Mouse (Mus musculus) midbrain, embryonic 12.5 days (tissue): Measurements from ENCODE around the gene Ubxn1. TPM values are rescaled to one million over a fixed set of nuclear protein-coding genes. Genes with fewer than 3 reads are reported as not detected.

Experiments
- ATAC-seq: fragments of 200-750 bp; cut with Nextera tagmentation; 2 replicates; pipeline ENCODE4 v1.8.0; 2017; ENCODE audit warnings: low read depth, moderate TSS enrichment, moderate library complexity; ENCODE audit not compliant: low FRiP score
- H3K27ac ChIP-seq: fragments of 300-500 bp; sonication (generic); replicated peaks from 2 replicates; pipeline ENCODE4 v1.5.1; 2016; ENCODE audit warnings: mild to moderate bottlenecking
- H3K27me3 ChIP-seq: fragments of 300-500 bp; sonication (generic); 2 replicates; pipeline ENCODE4 v1.6.1; 2016; ENCODE audit warnings: mild to moderate bottlenecking
- H3K36me3 ChIP-seq: fragments of 300-500 bp; sonication (generic); 2 replicates; pipeline ENCODE4 v1.6.1; 2016
- H3K4me1 ChIP-seq: fragments of 300-500 bp; sonication (generic); 2 replicates; pipeline ENCODE4 v1.6.1; 2016
- H3K4me2 ChIP-seq: fragments of 300-500 bp; sonication (generic); replicated peaks from 2 replicates; pipeline ENCODE4 v1.6.1; 2016; ENCODE audit warnings: mild to moderate bottlenecking, moderate library complexity
- H3K4me3 ChIP-seq: fragments of 300-500 bp; sonication (generic); 2 replicates; pipeline ENCODE4 v1.5.1; 2016; ENCODE audit warnings: mild to moderate bottlenecking
- H3K9ac ChIP-seq: fragments of 300-500 bp; sonication (generic); replicated peaks from 2 replicates; pipeline ENCODE4 v1.6.1; 2016; ENCODE audit warnings: mild to moderate bottlenecking, moderate library complexity
- H3K9me3 ChIP-seq: fragments of 300-500 bp; sonication (generic); 2 replicates; pipeline ENCODE4 v1.6.1; 2016; ENCODE audit warnings: mild to moderate bottlenecking
- WGBS: fragments of 180-500 bp; shearing (Covaris S2); methylation state at CpG from one replicate; pipeline ENCODE4 v1.1.7; 2016; 5-methylcytosine and 5-hydroxymethylcytosine counted together
- microRNA-seq: library from miRNA; unstranded; fragments of <30 nt; microRNA quantifications from one replicate; pipeline ENCODE4, GENCODE M21; 2017
- polyA plus RNA-seq: library from polyadenylated mRNA; unstranded; fragments of >200 nt; fragmentation: Nextera tagmentation; extraction: Ambion mirVana; gene quantifications from 2 replicates; pipeline ENCODE4 v1.2.1, GENCODE M21; 2016

The Ubxn1 gene
- polyA plus RNA-seq, 1 experiment from 2014 or later = 175 TPM

- no peak for ATAC-seq
- no peak overlapping the region for H3K4me3 ChIP-seq
- no peaks in the 10 kb centered on the region for H3K27me3 ChIP-seq
- no peak overlapping the region for H3K27ac ChIP-seq
- no peak overlapping the region for H3K9ac ChIP-seq
- no peaks in the 10 kb centered on the region for H3K9me3 ChIP-seq
- 93% methylated on average over 3 of the region's 3 CpGs for WGBS
- no peak overlapping the region for H3K4me2 ChIP-seq
- H3K4me1 ChIP-seq = peaks cover 9% of the 10 kb centered on the region
- peaks cover 35% of the 10 kb centered on the region for H3K36me3 ChIP-seq
These were observed 47.7 kb downstream of the Ubxn1 start for GRCm38 (mm10) chr19:8919000-8919399.

- Histone ChIP-seq H3K36me3 (peaks cover 28% of the 10 kb centered on the region), H3K4me3 (peak overlapping the region; percentile 86; the same call in 1 of the 2 replicates), H3K27me3 (no peaks in the 10 kb centered on the region), H3K27ac (peak overlapping the region; percentile 79; the same call in 1 of the 2 replicates), H3K4me2 (peak overlapping the region; percentile 77), H3K9me3 (no peaks in the 10 kb centered on the region), H3K4me1 (peaks cover 9% of the 10 kb centered on the region), H3K9ac (no peak overlapping the region)
- no peak for ATAC-seq
- WGBS = 75% methylated on average over 6 of the region's 6 CpGs
These were observed 48.4 kb downstream of the Ubxn1 start for GRCm38 (mm10) chr19:8919684-8920072.

- H3K4me1 ChIP-seq = peaks cover 9% of the 10 kb centered on the region
- peak; percentile 98 for ATAC-seq
- H3K36me3 ChIP-seq = peaks cover 25% of the 10 kb centered on the region
- peak within 1 kb of the TSS; percentile 84 for H3K9ac ChIP-seq
- peak within 1 kb of the TSS; percentile 77 for H3K4me2 ChIP-seq
- no peaks in the 10 kb centered on the region for H3K27me3 ChIP-seq
- peak within 1 kb of the TSS; percentile 86 for H3K4me3 ChIP-seq
- H3K9me3 ChIP-seq = no peaks in the 10 kb centered on the region
- H3K27ac ChIP-seq = peak within 1 kb of the TSS; percentile 79
- 4% methylated on average over 42 of the region's 50 CpGs for WGBS
These were observed 48.9 kb downstream of the Ubxn1 start, which contains the start of gene B3gat3 for GRCm38 (mm10) chr19:8920073-8920736. B3gat3 (plus strand) TSS chr19:8920374.

- ATAC-seq = peak; percentile 52; the same call in 1 of the 2 replicates
- Histone ChIP-seq H3K4me3 (peak overlapping the region; percentile 86), H3K4me2 (peak overlapping the region; percentile 77), H3K27me3 (no peaks in the 10 kb centered on the region), H3K36me3 (peaks cover 25% of the 10 kb centered on the region), H3K9me3 (no peaks in the 10 kb centered on the region), H3K27ac (peak overlapping the region; percentile 79), H3K4me1 (peaks cover 9% of the 10 kb centered on the region), H3K9ac (peak overlapping the region; percentile 84)
- 3% methylated on average over 6 of the region's 6 CpGs for WGBS
These were observed 49.6 kb downstream of the Ubxn1 start for GRCm38 (mm10) chr19:8920836-8921291.

GRCm38 (mm10) chr19:8921741-8922140 lies 50.4 kb downstream of the Ubxn1 start:
- no peak overlapping the region for H3K9ac ChIP-seq
- no peak for ATAC-seq

More at GRCm38 (mm10) chr19:8921741-8922140, 50.4 kb downstream of the Ubxn1 start:
- H3K4me3 ChIP-seq = 0 out of 2 replicates have a peak overlapping the region, but pooled peaks have one; percentile 86
- H3K4me2 ChIP-seq = peak overlapping the region; percentile 77
- no peaks in the 10 kb centered on the region for H3K27me3 ChIP-seq
- WGBS = 85% methylated on average over 9 of the region's 9 CpGs
- no peak overlapping the region for H3K27ac ChIP-seq
- H3K4me1 ChIP-seq = peaks cover 9% of the 10 kb centered on the region
- H3K36me3 ChIP-seq = peaks cover 25% of the 10 kb centered on the region
- no peaks in the 10 kb centered on the region for H3K9me3 ChIP-seq

Small RNA genes lying within 50 kb of the gene (microRNA-seq; reads per million reads assigned to microRNA genes)
- gene Mir5136 = not detected

Other genes starting within 250 kb of the Ubxn1 start
- gene Chrm1, start 207.7 kb upstream of the Ubxn1 start, polyA plus RNA-seq = 0.50 and 0.59 TPM in 2 replicates
- 138 and 150 TPM in 2 replicates for gene Slc3a2, start 148.1 kb upstream of the Ubxn1 start, polyA plus RNA-seq
- gene Wdr74, start 135.7 kb upstream of the Ubxn1 start, polyA plus RNA-seq = 78.5 and 80.7 TPM in 2 replicates
- 3.3 and 4.5 TPM in 2 replicates for gene 1700092M07Rik, start 130.8 kb upstream of the Ubxn1 start, polyA plus RNA-seq
- 121 and 127 TPM in 2 replicates for gene Stx5a, start 130.1 kb upstream of the Ubxn1 start, polyA plus RNA-seq
- 210 and 224 TPM in 2 replicates for gene Nxf1, start 114.4 kb upstream of the Ubxn1 start, polyA plus RNA-seq
- gene Tmem223, start 100.5 kb upstream of the Ubxn1 start, polyA plus RNA-seq = 211 and 214 TPM in 2 replicates
- gene Tmem179b, start 97.0 kb upstream of the Ubxn1 start, polyA plus RNA-seq = 40.4 TPM in 2 replicates
- gene Taf6l, start 85.1 kb upstream of the Ubxn1 start, polyA plus RNA-seq = 34.5 and 35.5 TPM in 2 replicates
- gene Polr2g, start 72.9 kb upstream of the Ubxn1 start, polyA plus RNA-seq = 154 and 160 TPM in 2 replicates
- gene Zbtb3, start 68.9 kb upstream of the Ubxn1 start, polyA plus RNA-seq = 8.3 and 8.8 TPM in 2 replicates
- gene Ttc9c, start 52.2 kb upstream of the Ubxn1 start, polyA plus RNA-seq = 65.7 and 69.9 TPM in 2 replicates
- 6.0 and 6.4 TPM in 2 replicates for gene Hnrnpul2, start 51.5 kb upstream of the Ubxn1 start, polyA plus RNA-seq
- gene AC129217.1, start 41.7 kb upstream of the Ubxn1 start, polyA plus RNA-seq = not detected in 2 replicates
- gene Bscl2, start 34.0 kb upstream of the Ubxn1 start, polyA plus RNA-seq = 68.0 and 68.7 TPM in 2 replicates
- gene Gng3, start 32.3 kb upstream of the Ubxn1 start, polyA plus RNA-seq = 174 and 180 TPM in 2 replicates
- gene Lrrn4cl, start 20.7 kb upstream of the Ubxn1 start, polyA plus RNA-seq = 0.55 and 0.62 TPM in 2 replicates
- gene Uqcc3, start 9.4 kb downstream of the Ubxn1 start, polyA plus RNA-seq = 59.6 and 63.5 TPM in 2 replicates
- gene Lbhd1, start 12.2 kb downstream of the Ubxn1 start, polyA plus RNA-seq = 92.7 and 97.2 TPM in 2 replicates
- not detected in 2 replicates for gene Gm49403, start 12.4 kb downstream of the Ubxn1 start, polyA plus RNA-seq
- gene 1810009A15Rik, start 17.4 kb downstream of the Ubxn1 start, polyA plus RNA-seq = 81.0 and 87.1 TPM in 2 replicates
- not detected in 2 replicates for gene Gm49416, start 17.4 kb downstream of the Ubxn1 start, polyA plus RNA-seq
- gene Ints5, start 21.5 kb downstream of the Ubxn1 start, polyA plus RNA-seq = 46.2 and 46.6 TPM in 2 replicates
- gene Ganab, start 26.6 kb downstream of the Ubxn1 start, polyA plus RNA-seq = 111 and 115 TPM in 2 replicates
- gene B3gat3, start 48.9 kb downstream of the Ubxn1 start, polyA plus RNA-seq = 71.9 and 72.5 TPM in 2 replicates
- 2.1 and 2.2 TPM in 2 replicates for gene Rom1, start 57.9 kb downstream of the Ubxn1 start, polyA plus RNA-seq
- 14.9 and 15.8 TPM in 2 replicates for gene Eml3, start 58.1 kb downstream of the Ubxn1 start, polyA plus RNA-seq
- gene Mta2, start 70.4 kb downstream of the Ubxn1 start, polyA plus RNA-seq = 189 and 192 TPM in 2 replicates
- gene Tut1, start 82.4 kb downstream of the Ubxn1 start, polyA plus RNA-seq = 34.0 and 34.2 TPM in 2 replicates
- 338 and 351 TPM in 2 replicates for gene Eef1g, start 95.5 kb downstream of the Ubxn1 start, polyA plus RNA-seq
- gene Ahnak, start 117.8 kb downstream of the Ubxn1 start, polyA plus RNA-seq = 7.6 and 12.2 TPM in 2 replicates
- gene Scgb1a1, start 216.5 kb downstream of the Ubxn1 start, polyA plus RNA-seq = not detected in 2 replicates